Mouse (Mus musculus): Measurements from ENCODE around the gene Rpf1. TPM values are rescaled to one million over a fixed set of nuclear protein-coding genes. Genes with fewer than 3 reads are reported as not detected.

The Rpf1 gene
- polyA plus RNA-seq, 1 experiment from 2014 or later = 54.7 TPM

- under 1% methylated on average over 69 of the region's 88 CpGs for whole genome bisulfite sequencing
- H3K36me3 ChIP-seq = peaks cover 9% of the 10 kb centered on the region
- H3K4me3 ChIP-seq = peak within 1 kb of the TSS; percentile 85
- H3K4me2 ChIP-seq (replicated peaks) = peak within 1 kb of the TSS; percentile 79
- H3K27me3 ChIP-seq = no peaks in the 10 kb centered on the region
- H3K9ac ChIP-seq (replicated peaks) = peak within 1 kb of the TSS; percentile 78
- peaks cover 28% of the 10 kb centered on the region for H3K4me1 ChIP-seq
- peak within 1 kb of the TSS; percentile 79 for H3K27ac ChIP-seq (replicated peaks)
- ATAC-seq (replicated peaks) = peak; percentile 91
- no peaks in the 10 kb centered on the region for H3K9me3 ChIP-seq
Observed at GRCm38 (mm10) chr3:146499431-146500002, 21.7 kb downstream of the Rpf1 start, which contains the start of the genes Spata1 and Gng5. TSS of gene Spata1 (minus strand) at chr3:146499753. TSS of gene Gng5 (plus strand) at chr3:146499807.

- ATAC-seq (replicated peaks) = no peak
- peak overlapping the region; percentile 78 for H3K9ac ChIP-seq (replicated peaks)
- peak overlapping the region; percentile 62; the same call in 1 of the 2 replicates for H3K27ac ChIP-seq (replicated peaks)
- H3K9me3 ChIP-seq = no peaks in the 10 kb centered on the region
- H3K36me3 ChIP-seq = peaks cover 6% of the 10 kb centered on the region
- peaks cover 28% of the 10 kb centered on the region for H3K4me1 ChIP-seq
- peak overlapping the region; percentile 79 for H3K4me2 ChIP-seq (replicated peaks)
- H3K4me3 ChIP-seq = peak overlapping the region; percentile 85
- no peaks in the 10 kb centered on the region for H3K27me3 ChIP-seq
- WGBS = 3% methylated on average over 13 of the region's 13 CpGs
Observed at GRCm38 (mm10) chr3:146498989-146499388, 22.2 kb downstream of the Rpf1 start.

- H3K4me2 ChIP-seq (replicated peaks) = no peak overlapping the region
- no peaks in the 10 kb centered on the region for H3K36me3 ChIP-seq
- H3K4me1 ChIP-seq = peaks cover 8% of the 10 kb centered on the region; the same call in 1 of the 2 replicates
- H3K27me3 ChIP-seq = no peaks in the 10 kb centered on the region
- H3K9me3 ChIP-seq = no peaks in the 10 kb centered on the region
- no peak overlapping the region for H3K4me3 ChIP-seq
- H3K9ac ChIP-seq (replicated peaks) = no peak overlapping the region
- no peak overlapping the region for H3K27ac ChIP-seq (replicated peaks)
- 42% methylated on average over 8 of the region's 8 CpGs for WGBS
- ATAC-seq (replicated peaks) = no peak
Observed at GRCm38 (mm10) chr3:146494941-146495340, 26.3 kb downstream of the Rpf1 start.

DNA sequence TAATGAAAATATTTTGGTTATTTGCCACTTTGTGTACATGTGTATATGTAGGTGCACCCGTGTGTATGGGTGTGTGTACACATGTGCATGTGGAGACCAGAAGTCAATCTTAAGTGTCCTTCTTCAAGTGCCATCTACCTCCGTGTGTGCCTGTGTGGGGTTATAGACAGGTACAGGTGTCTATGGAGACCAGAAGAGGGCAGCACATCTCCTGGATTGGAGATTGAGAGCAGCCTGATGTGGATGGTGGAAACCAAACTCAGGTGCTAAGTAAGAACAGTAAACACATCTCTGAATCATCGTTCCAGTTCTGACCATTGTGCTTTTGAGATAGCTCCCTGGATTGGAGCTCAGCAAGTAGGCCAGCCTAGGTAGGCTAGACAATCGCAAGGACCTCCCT is 34.8 kb downstream of the Rpf1 start:
- Histone ChIP-seq H3K27me3 (no peaks in the 10 kb centered on the region), H3K9ac (replicated peaks) (no peak overlapping the region), H3K36me3 (no peaks in the 10 kb centered on the region), H3K4me2 (replicated peaks) (no peak overlapping the region), H3K27ac (replicated peaks) (no peak overlapping the region), H3K9me3 (no peaks in the 10 kb centered on the region), H3K4me1 (no peaks in the 10 kb centered on the region), H3K4me3 (no peak overlapping the region)
- 89% methylated on average over 4 of the region's 4 CpGs for WGBS
- ATAC-seq (replicated peaks) = no peak

GRCm38 (mm10) chr3:146482044-146482443 is 39.2 kb downstream of the Rpf1 start:
- Histone ChIP-seq H3K4me3 (no peak overlapping the region), H3K4me2 (replicated peaks) (no peak overlapping the region), H3K9me3 (no peaks in the 10 kb centered on the region), H3K36me3 (no peaks in the 10 kb centered on the region), H3K4me1 (no peaks in the 10 kb centered on the region), H3K9ac (replicated peaks) (no peak overlapping the region), H3K27me3 (no peaks in the 10 kb centered on the region), H3K27ac (replicated peaks) (no peak overlapping the region)
- no peak for ATAC-seq (replicated peaks)
- 73% methylated on average over 2 of the region's 2 CpGs for WGBS

- Histone ChIP-seq H3K4me1 (no peaks in the 10 kb centered on the region), H3K27ac (replicated peaks) (no peak overlapping the region), H3K4me2 (replicated peaks) (no peak overlapping the region), H3K36me3 (no peaks in the 10 kb centered on the region), H3K9me3 (no peaks in the 10 kb centered on the region), H3K9ac (replicated peaks) (no peak overlapping the region), H3K27me3 (no peaks in the 10 kb centered on the region), H3K4me3 (no peak overlapping the region)
- WGBS = 94% methylated on average over 3 of the region's 3 CpGs
- no peak for ATAC-seq (replicated peaks)
Observed at GRCm38 (mm10) chr3:146474428-146474827, 46.8 kb downstream of the Rpf1 start.

DNA sequence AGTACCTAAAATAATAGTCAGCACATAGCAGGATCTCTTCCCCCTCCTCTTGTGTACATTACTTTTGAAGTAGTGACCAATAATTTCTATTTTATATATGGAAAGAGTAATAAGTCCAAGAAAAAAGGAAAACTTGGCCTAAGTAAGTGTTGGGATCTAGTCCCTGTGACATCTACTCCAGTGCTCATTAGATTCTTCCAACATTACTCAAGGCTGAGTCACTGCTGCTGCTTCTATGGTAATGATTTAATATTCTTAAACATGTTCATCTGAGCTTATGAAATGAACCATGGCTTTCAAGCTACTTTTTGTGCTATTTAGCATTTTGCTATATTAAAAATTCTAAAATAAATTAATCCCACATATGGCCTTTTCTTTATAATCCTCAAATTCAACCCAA is 47.5 kb downstream of the Rpf1 start:
- H3K9me3 ChIP-seq = no peaks in the 10 kb centered on the region
- H3K4me3 ChIP-seq = no peak overlapping the region
- no peak overlapping the region for H3K4me2 ChIP-seq (replicated peaks)
- no peak overlapping the region for H3K27ac ChIP-seq (replicated peaks)
- H3K36me3 ChIP-seq = no peaks in the 10 kb centered on the region
- no peak for ATAC-seq (replicated peaks)
- H3K9ac ChIP-seq (replicated peaks) = no peak overlapping the region
- no peaks in the 10 kb centered on the region for H3K27me3 ChIP-seq
- H3K4me1 ChIP-seq = no peaks in the 10 kb centered on the region

DNA sequence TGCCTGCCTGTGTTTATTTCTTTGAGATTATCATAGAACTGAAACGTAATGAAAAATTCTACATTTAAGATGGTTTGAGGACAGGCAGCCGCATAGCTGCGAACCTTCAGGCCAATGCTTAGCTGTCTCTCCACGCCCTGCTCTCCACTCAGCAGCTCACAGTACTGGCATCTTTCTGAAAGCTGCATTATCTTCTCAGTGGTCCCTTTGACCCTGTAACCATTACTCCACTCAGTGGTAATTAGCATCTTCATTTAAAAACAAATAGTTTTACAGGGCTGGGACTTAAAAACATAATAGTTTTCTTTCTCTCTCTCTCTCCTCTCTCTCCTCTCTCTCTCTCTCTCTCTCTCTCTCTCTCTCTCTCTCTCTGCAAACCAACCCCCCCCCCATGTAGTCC is 48.6 kb downstream of the Rpf1 start:
- no peaks in the 10 kb centered on the region for H3K9me3 ChIP-seq
- H3K27ac ChIP-seq (replicated peaks) = no peak overlapping the region
- H3K36me3 ChIP-seq = no peaks in the 10 kb centered on the region
- no peak overlapping the region for H3K4me2 ChIP-seq (replicated peaks)
- H3K9ac ChIP-seq (replicated peaks) = no peak overlapping the region
- no peak for ATAC-seq (replicated peaks)
- no peak overlapping the region for H3K4me3 ChIP-seq
- H3K4me1 ChIP-seq = no peaks in the 10 kb centered on the region
- WGBS = 68% methylated on average over 4 of the region's 4 CpGs
- no peaks in the 10 kb centered on the region for H3K27me3 ChIP-seq

DNA sequence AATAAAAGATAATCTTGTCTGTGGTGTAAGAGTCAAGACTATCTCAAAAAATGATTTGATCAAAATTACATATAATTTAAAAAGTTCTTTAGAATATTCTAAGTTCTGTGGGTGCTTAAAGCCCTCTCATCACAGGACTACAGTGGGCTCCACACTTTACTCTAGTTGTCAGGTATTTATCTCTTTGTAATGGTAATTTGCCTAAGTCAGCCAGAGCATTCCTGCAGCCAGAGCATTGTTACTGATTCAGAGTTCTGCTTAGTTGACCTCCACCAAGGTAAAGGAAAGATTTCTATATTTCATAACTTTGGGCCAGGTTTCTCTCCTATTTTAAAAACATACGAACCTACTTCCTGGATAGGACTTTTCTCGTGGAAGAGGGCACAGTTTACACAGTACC is 52.0 kb downstream of the Rpf1 start:
- H3K9ac ChIP-seq (replicated peaks) = no peak overlapping the region
- no peak for ATAC-seq (replicated peaks)
- no peaks in the 10 kb centered on the region for H3K27me3 ChIP-seq
- H3K27ac ChIP-seq (replicated peaks) = no peak overlapping the region
- no peaks in the 10 kb centered on the region for H3K36me3 ChIP-seq
- 81% methylated on average over 2 of the region's 2 CpGs for WGBS
- no peaks in the 10 kb centered on the region for H3K9me3 ChIP-seq
- no peaks in the 10 kb centered on the region for H3K4me1 ChIP-seq
- H3K4me2 ChIP-seq (replicated peaks) = no peak overlapping the region
- H3K4me3 ChIP-seq = no peak overlapping the region

GRCm38 (mm10) chr3:146462939-146463338 is 58.3 kb downstream of the Rpf1 start:
- Histone ChIP-seq H3K9ac (replicated peaks) (no peak overlapping the region), H3K9me3 (no peaks in the 10 kb centered on the region), H3K4me2 (replicated peaks) (no peak overlapping the region), H3K27ac (replicated peaks) (no peak overlapping the region), H3K4me3 (no peak overlapping the region), H3K4me1 (no peaks in the 10 kb centered on the region), H3K36me3 (no peaks in the 10 kb centered on the region), H3K27me3 (no peaks in the 10 kb centered on the region)
- no peak for ATAC-seq (replicated peaks)
- 72% methylated on average over 2 of the region's 2 CpGs for WGBS

Other genes starting within 250 kb of the Rpf1 start
- 24.0 and 25.1 TPM in 2 replicates for gene Ssx2ip, start 116.8 kb downstream of the Rpf1 start, polyA plus RNA-seq (2015; fragmentation: Nextera tagmentation; extraction: Ambion mirVana)
- gene Ctbs, start 71.6 kb downstream of the Rpf1 start, polyA plus RNA-seq (2015; fragmentation: Nextera tagmentation; extraction: Ambion mirVana) = 4.0 TPM in 2 replicates
- 6.1 and 6.8 TPM in 2 replicates for gene Spata1, start 21.7 kb downstream of the Rpf1 start, polyA plus RNA-seq (2015; fragmentation: Nextera tagmentation; extraction: Ambion mirVana)
- 415 and 426 TPM in 2 replicates for gene Gng5, start 21.6 kb downstream of the Rpf1 start, polyA plus RNA-seq (2015; fragmentation: Nextera tagmentation; extraction: Ambion mirVana)
- not detected in 2 replicates for gene Uox, start 49.0 kb upstream of the Rpf1 start, polyA plus RNA-seq (2015; fragmentation: Nextera tagmentation; extraction: Ambion mirVana)
- gene Dnase2b, start 94.2 kb upstream of the Rpf1 start, polyA plus RNA-seq (2015; fragmentation: Nextera tagmentation; extraction: Ambion mirVana) = not detected in 2 replicates
- not detected in 2 replicates for gene 4930503B20Rik, start 129.9 kb upstream of the Rpf1 start, polyA plus RNA-seq (2015; fragmentation: Nextera tagmentation; extraction: Ambion mirVana)
- 0.34 and 0.48 TPM in 2 replicates for gene Samd13, start 164.2 kb upstream of the Rpf1 start, polyA plus RNA-seq (2015; fragmentation: Nextera tagmentation; extraction: Ambion mirVana)

All from forebrain, embryonic 15.5 days (tissue).